Mouse (Mus musculus): ENCODE measurements at regions not wholly inside any gene's neighbourhood (a gene's known extent, or its start where the extent isn't known, plus 50 kb on each side); places are given as distances from the start of the nearest gene placed in this dataset.

DNA sequence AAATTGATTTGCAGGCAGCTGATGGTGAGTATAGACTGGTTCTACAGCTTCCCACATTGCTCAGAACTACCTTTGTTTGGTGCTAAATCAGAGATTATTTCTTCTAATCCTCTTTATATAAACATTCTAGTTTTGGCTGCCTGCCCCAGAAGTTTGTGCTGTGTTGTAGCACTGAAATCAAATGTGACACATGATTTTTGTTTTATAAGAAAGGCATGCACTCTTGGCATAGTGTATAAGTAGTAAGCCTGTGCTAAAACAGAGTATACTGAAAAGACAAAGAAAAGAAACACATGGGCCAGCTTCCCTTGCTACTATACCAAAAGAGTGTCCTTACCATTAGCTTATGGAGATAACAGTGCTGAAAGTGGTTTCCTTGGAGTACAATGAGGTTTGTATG lies 1542.9 kb upstream of the Slc10a2 start:
- Histone ChIP-seq H3K27ac (replicated peaks) (no peak overlapping the region), H3K36me3 (no peaks in the 10 kb centered on the region), H3K4me2 (replicated peaks) (no peak overlapping the region), H3K4me1 (peaks cover 7% of the 10 kb centered on the region; the same call in 1 of the 2 replicates), H3K4me3 (no peak overlapping the region), H3K9me3 (no peaks in the 10 kb centered on the region), H3K9ac (replicated peaks) (no peak overlapping the region), H3K27me3 (no peaks in the 10 kb centered on the region)
- no peak for ATAC-seq (replicated peaks)

GRCm38 (mm10) chr8:6645287-6645957 lies 1540.3 kb upstream of the Slc10a2 start:
- no peaks in the 10 kb centered on the region for H3K36me3 ChIP-seq
- H3K4me1 ChIP-seq = peaks cover 7% of the 10 kb centered on the region; the same call in 1 of the 2 replicates
- peak; percentile 81 for ATAC-seq (replicated peaks)
- no peak overlapping the region for H3K4me3 ChIP-seq
- no peaks in the 10 kb centered on the region for H3K27me3 ChIP-seq
- H3K4me2 ChIP-seq (replicated peaks) = no peak overlapping the region
- no peak overlapping the region for H3K9ac ChIP-seq (replicated peaks)
- no peaks in the 10 kb centered on the region for H3K9me3 ChIP-seq
- WGBS = 62% methylated on average over 5 of the region's 5 CpGs
- peak overlapping the region; percentile 77 for H3K27ac ChIP-seq (replicated peaks)

DNA sequence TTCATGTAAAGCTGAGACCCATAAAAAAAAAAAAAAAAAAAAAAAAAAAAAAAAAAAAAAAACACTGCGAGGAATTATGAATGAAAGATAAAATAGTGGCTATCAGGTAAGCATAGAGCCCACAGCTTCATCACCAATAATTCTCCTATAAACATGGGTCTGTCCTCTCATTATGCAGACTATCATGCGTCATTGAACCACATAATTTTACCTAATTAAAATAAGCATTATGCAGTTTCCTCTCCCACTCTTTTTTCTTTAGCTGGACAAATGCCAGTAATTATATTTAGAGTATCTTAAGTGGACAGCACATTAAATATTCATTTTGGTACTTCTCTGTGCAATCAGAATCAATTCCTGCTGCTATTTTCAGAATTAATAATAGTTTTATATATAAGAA lies 1539.2 kb upstream of the Slc10a2 start:
- no peak for ATAC-seq (replicated peaks)
- Histone ChIP-seq H3K4me2 (replicated peaks) (no peak overlapping the region), H3K4me3 (no peak overlapping the region), H3K9ac (replicated peaks) (no peak overlapping the region), H3K27ac (replicated peaks) (no peak overlapping the region), H3K27me3 (no peaks in the 10 kb centered on the region), H3K9me3 (no peaks in the 10 kb centered on the region), H3K36me3 (no peaks in the 10 kb centered on the region), H3K4me1 (peaks cover 7% of the 10 kb centered on the region; the same call in 1 of the 2 replicates)
- WGBS = 44% methylated on average over 2 of the region's 2 CpGs

DNA sequence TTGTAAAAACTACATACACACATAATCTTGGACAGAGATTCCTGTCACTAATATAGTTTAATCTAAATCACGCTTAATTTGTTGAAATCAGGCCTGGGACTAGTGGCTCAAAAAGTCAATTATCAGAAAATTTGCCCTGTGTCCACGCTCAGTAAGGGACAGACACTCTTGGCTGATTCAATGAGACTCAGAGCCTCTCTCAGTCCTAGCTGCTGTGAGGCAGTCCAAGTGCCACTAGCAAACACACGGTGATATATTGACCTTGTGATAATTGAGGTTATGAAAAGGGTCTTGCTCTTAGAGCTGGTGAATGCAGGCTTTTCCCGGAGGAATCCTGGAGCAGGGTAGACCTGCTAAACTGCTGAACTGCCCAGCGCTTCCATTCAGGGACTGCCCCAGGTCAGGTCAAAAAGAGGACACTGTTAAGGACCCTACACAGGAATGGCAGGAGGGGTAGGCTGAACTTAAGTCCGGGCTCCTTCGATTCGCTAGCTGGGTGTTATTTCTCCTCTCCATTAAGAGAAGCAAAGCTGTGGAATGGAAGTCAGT lies 1521.9 kb upstream of the Slc10a2 start:
- Histone ChIP-seq H3K4me3 (no peak overlapping the region), H3K4me2 (replicated peaks) (no peak overlapping the region), H3K9ac (replicated peaks) (no peak overlapping the region), H3K27ac (replicated peaks) (no peak overlapping the region), H3K27me3 (no peaks in the 10 kb centered on the region), H3K9me3 (no peaks in the 10 kb centered on the region), H3K4me1 (no peaks in the 10 kb centered on the region), H3K36me3 (no peaks in the 10 kb centered on the region)
- no peak for ATAC-seq (replicated peaks)
- WGBS = 74% methylated on average over 8 of the region's 8 CpGs

DNA sequence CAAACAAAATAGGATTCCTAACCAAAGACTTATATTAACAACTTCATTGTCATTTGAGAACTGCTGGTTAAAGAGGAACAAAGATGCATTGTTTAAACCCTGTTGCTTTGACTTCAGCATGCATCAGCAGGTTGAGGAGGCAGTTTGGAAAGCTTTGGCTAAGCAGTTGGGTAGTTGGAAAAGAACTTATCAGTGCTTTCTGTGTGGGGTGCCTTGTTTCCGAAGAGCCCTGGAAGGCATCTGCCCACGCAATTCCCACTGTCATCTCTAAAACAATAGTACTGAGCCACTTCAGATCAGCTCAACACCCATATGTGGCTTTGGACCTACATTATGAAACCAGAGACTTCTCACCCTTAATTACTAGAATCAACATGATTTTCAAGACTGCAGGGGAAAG lies 1503.7 kb upstream of the Slc10a2 start:
- H3K36me3 ChIP-seq = no peaks in the 10 kb centered on the region
- no peak overlapping the region for H3K9ac ChIP-seq (replicated peaks)
- no peaks in the 10 kb centered on the region for H3K27me3 ChIP-seq
- no peak for ATAC-seq (replicated peaks)
- H3K27ac ChIP-seq (replicated peaks) = no peak overlapping the region
- H3K9me3 ChIP-seq = no peaks in the 10 kb centered on the region
- no peak overlapping the region for H3K4me3 ChIP-seq
- H3K4me2 ChIP-seq (replicated peaks) = no peak overlapping the region
- H3K4me1 ChIP-seq = peaks cover 24% of the 10 kb centered on the region
- WGBS = 47% methylated on average over 2 of the region's 2 CpGs

GRCm38 (mm10) chr8:6606854-6607535 lies 1501.8 kb upstream of the Slc10a2 start:
- H3K27me3 ChIP-seq = no peaks in the 10 kb centered on the region
- no peak overlapping the region for H3K9ac ChIP-seq (replicated peaks)
- H3K4me1 ChIP-seq = peaks cover 24% of the 10 kb centered on the region
- peak; percentile 96 for ATAC-seq (replicated peaks)
- H3K36me3 ChIP-seq = no peaks in the 10 kb centered on the region
- H3K9me3 ChIP-seq = no peaks in the 10 kb centered on the region
- H3K27ac ChIP-seq (replicated peaks) = peak overlapping the region; percentile 75
- no peak overlapping the region for H3K4me2 ChIP-seq (replicated peaks)
- WGBS = 4% methylated on average over 9 of the region's 9 CpGs
- no peak overlapping the region for H3K4me3 ChIP-seq

- Histone ChIP-seq H3K36me3 (no peaks in the 10 kb centered on the region), H3K4me3 (no peak overlapping the region), H3K4me1 (peaks cover 24% of the 10 kb centered on the region), H3K9me3 (no peaks in the 10 kb centered on the region), H3K9ac (replicated peaks) (no peak overlapping the region), H3K27ac (replicated peaks) (no peak overlapping the region), H3K4me2 (replicated peaks) (no peak overlapping the region), H3K27me3 (no peaks in the 10 kb centered on the region)
- peak; percentile 84 for ATAC-seq (replicated peaks)
- WGBS = 16% methylated on average over 5 of the region's 5 CpGs
Measured at GRCm38 (mm10) chr8:6604232-6604804, 1499.2 kb upstream of the Slc10a2 start.

DNA sequence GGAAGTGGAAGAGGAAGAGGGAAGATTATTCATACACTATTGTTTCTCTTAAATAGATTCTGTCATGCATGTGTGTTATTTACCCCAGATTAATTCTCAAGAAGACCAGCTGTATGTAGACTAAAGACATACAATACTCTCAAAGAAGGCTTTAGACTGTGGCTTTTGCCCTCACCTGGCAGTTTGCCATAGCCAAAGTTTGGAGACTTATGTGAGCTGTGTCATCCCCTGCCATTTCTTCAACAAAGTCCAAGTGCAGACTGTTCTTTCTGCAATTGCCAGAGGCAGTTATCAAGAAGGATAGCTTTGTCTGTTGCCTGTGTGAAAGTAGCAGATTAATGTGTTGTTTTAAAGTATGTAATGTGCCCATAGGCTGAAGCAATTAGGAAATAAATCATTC lies 1485.0 kb upstream of the Slc10a2 start:
- no peak overlapping the region for H3K4me3 ChIP-seq
- ATAC-seq (replicated peaks) = no peak
- H3K9ac ChIP-seq (replicated peaks) = no peak overlapping the region
- no peaks in the 10 kb centered on the region for H3K4me1 ChIP-seq
- H3K27ac ChIP-seq (replicated peaks) = no peak overlapping the region
- H3K36me3 ChIP-seq = no peaks in the 10 kb centered on the region
- no peaks in the 10 kb centered on the region for H3K9me3 ChIP-seq
- no peaks in the 10 kb centered on the region for H3K27me3 ChIP-seq
- no peak overlapping the region for H3K4me2 ChIP-seq (replicated peaks)

GRCm38 (mm10) chr8:6583337-6584096 lies 1478.4 kb upstream of the Slc10a2 start:
- no peak for ATAC-seq (replicated peaks)
- WGBS = 90% methylated on average over 6 of the region's 6 CpGs

GRCm38 (mm10) chr8:6582732-6583131 lies 1477.6 kb upstream of the Slc10a2 start:
- Histone ChIP-seq H3K4me2 (replicated peaks) (no peak overlapping the region), H3K27ac (replicated peaks) (no peak overlapping the region), H3K4me1 (no peaks in the 10 kb centered on the region), H3K27me3 (no peaks in the 10 kb centered on the region), H3K4me3 (no peak overlapping the region), H3K9ac (replicated peaks) (no peak overlapping the region), H3K9me3 (no peaks in the 10 kb centered on the region), H3K36me3 (no peaks in the 10 kb centered on the region)
- no peak for ATAC-seq (replicated peaks)
- 88% methylated on average over 3 of the region's 3 CpGs for WGBS

More at GRCm38 (mm10) chr8:6583337-6584096, 1478.4 kb upstream of the Slc10a2 start:
- H3K27me3 ChIP-seq = no peaks in the 10 kb centered on the region
- no peak overlapping the region for H3K27ac ChIP-seq (replicated peaks)
- H3K4me3 ChIP-seq = no peak overlapping the region
- H3K9ac ChIP-seq (replicated peaks) = no peak overlapping the region
- no peaks in the 10 kb centered on the region for H3K9me3 ChIP-seq
- no peak overlapping the region for H3K4me2 ChIP-seq (replicated peaks)
- H3K36me3 ChIP-seq = no peaks in the 10 kb centered on the region
- no peaks in the 10 kb centered on the region for H3K4me1 ChIP-seq

GRCm38 (mm10) chr8:6577868-6578634 lies 1472.9 kb upstream of the Slc10a2 start:
- ATAC-seq (replicated peaks) = no peak
- WGBS = 68% methylated on average over 4 of the region's 4 CpGs
- Histone ChIP-seq H3K9ac (replicated peaks) (no peak overlapping the region), H3K4me1 (no peaks in the 10 kb centered on the region), H3K36me3 (no peaks in the 10 kb centered on the region), H3K4me2 (replicated peaks) (no peak overlapping the region), H3K4me3 (no peak overlapping the region), H3K27ac (replicated peaks) (no peak overlapping the region), H3K27me3 (no peaks in the 10 kb centered on the region), H3K9me3 (no peaks in the 10 kb centered on the region)

Measured in forebrain, embryonic 15.5 days (tissue).